Mouse (Mus musculus) lung, adult 2 months (tissue): ENCODE results near the gene Lrrc72.

Experiments
- CTCF ChIP-seq: fragments of 200-500 bp; IDR thresholded peaks from 2 replicates; pipeline ENCODE4 v1.5.1; 2011; ENCODE audit warnings: mild to moderate bottlenecking, low read length, control low read depth; ENCODE audit not compliant: insufficient read depth
- POLR2A ChIP-seq: fragments of 200-500 bp; IDR thresholded peaks from 2 replicates; pipeline ENCODE4 v1.6.1; 2011; ENCODE audit warnings: low read depth, mild to moderate bottlenecking, control low read depth, low read length, borderline replicate concordance; ENCODE audit errors: extremely low read depth

DNA sequence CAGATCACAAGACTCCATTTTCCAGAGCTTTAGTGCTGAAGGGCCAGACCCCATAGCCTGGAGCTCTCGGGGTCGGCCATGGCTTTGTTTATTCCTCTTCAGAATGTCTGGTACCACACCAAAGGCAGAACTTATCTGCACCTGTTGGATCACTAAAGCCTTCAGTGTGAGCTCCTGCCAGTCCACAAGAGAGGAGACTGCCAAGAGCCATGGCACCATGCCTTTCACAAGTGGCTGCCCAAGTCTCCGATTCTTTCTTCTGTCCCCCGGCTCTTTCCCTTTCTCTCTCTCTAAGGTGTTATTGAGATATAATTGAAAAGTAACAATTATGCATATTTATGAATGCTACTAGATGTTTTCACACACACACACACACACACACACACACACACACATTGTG is 43.1 kb downstream of the Lrrc72 start:
- TF ChIP-seq CTCF: no peak
- no peak for TF ChIP-seq POLR2A
